Mouse (Mus musculus): ENCODE measurements around the gene Riiad1. TPM values are rescaled to one million over a fixed set of nuclear protein-coding genes. Genes with fewer than 3 reads are reported as not detected.

The Riiad1 gene
- polyA plus RNA-seq, 1 experiment from 2014 or later: 18.3 TPM

GRCm38 (mm10) chr3:94477981-94478422 lies 2.1 kb downstream of the Riiad1 start, which contains the start of gene Celf3:
Gene Celf3 (plus strand): TSS chr3:94478295.
- Histone ChIP-seq H3K27me3 (no peaks in the 10 kb centered on the region), H3K9ac (peak within 1 kb of the TSS; percentile 90), H3K36me3 (peaks cover 24% of the 10 kb centered on the region), H3K9me3 (no peaks in the 10 kb centered on the region), H3K4me2 (peak within 1 kb of the TSS; percentile 94), H3K4me3 (peak within 1 kb of the TSS; percentile 59), H3K27ac (replicated peaks) (peak within 1 kb of the TSS; percentile 91), H3K4me1 (replicated peaks) (peaks cover 62% of the 10 kb centered on the region)
- 1% methylated on average over 14 of the region's 14 CpGs for WGBS
- ATAC-seq (ENCODE audit: low read depth): peak; percentile 92

GRCm38 (mm10) chr3:94477444-94477843 lies 2.7 kb downstream of the Riiad1 start:
- peak overlapping the region; percentile 90 for H3K9ac ChIP-seq
- peaks cover 62% of the 10 kb centered on the region for H3K4me1 ChIP-seq (replicated peaks)
- peak overlapping the region; percentile 91 for H3K27ac ChIP-seq (replicated peaks)
- H3K9me3 ChIP-seq: no peaks in the 10 kb centered on the region
- H3K4me3 ChIP-seq: peak overlapping the region; percentile 59
- no peaks in the 10 kb centered on the region for H3K27me3 ChIP-seq
- H3K36me3 ChIP-seq: peaks cover 21% of the 10 kb centered on the region
- 24% methylated on average over 4 of the region's 4 CpGs for WGBS
- peak; percentile 15 for ATAC-seq (ENCODE audit: low read depth)
- H3K4me2 ChIP-seq: peak overlapping the region; percentile 94

- peaks cover 11% of the 10 kb centered on the region for H3K36me3 ChIP-seq
- no peak overlapping the region for H3K4me3 ChIP-seq
- 57% methylated on average over 8 of the region's 8 CpGs for WGBS
- ATAC-seq (ENCODE audit: low read depth): no peak
- peaks cover 57% of the 10 kb centered on the region for H3K4me1 ChIP-seq (replicated peaks)
- H3K9ac ChIP-seq: no peak overlapping the region; the same call in 1 of the 2 replicates
- H3K4me2 ChIP-seq: peak overlapping the region; percentile 94; the same call in 1 of the 2 replicates
- no peaks in the 10 kb centered on the region for H3K27me3 ChIP-seq
- H3K9me3 ChIP-seq: no peaks in the 10 kb centered on the region
- H3K27ac ChIP-seq (replicated peaks): peak overlapping the region; percentile 91
Observed at GRCm38 (mm10) chr3:94476301-94477035, 3.7 kb downstream of the Riiad1 start.

GRCm38 (mm10) chr3:94473567-94474232 lies 6.4 kb downstream of the Riiad1 start:
- no peaks in the 10 kb centered on the region for H3K27me3 ChIP-seq
- H3K4me1 ChIP-seq (replicated peaks): peaks cover 33% of the 10 kb centered on the region
- no peaks in the 10 kb centered on the region for H3K36me3 ChIP-seq
- H3K4me2 ChIP-seq: no peak overlapping the region
- H3K4me3 ChIP-seq: no peak overlapping the region
- WGBS: 81% methylated on average over 5 of the region's 5 CpGs
- ATAC-seq (ENCODE audit: low read depth): no peak
- H3K9ac ChIP-seq: no peak overlapping the region
- no peaks in the 10 kb centered on the region for H3K9me3 ChIP-seq
- H3K27ac ChIP-seq (replicated peaks): no peak overlapping the region

- H3K9me3 ChIP-seq: no peaks in the 10 kb centered on the region
- H3K4me2 ChIP-seq: peak overlapping the region; percentile 58; the same call in 1 of the 2 replicates
- H3K36me3 ChIP-seq: no peaks in the 10 kb centered on the region
- H3K27ac ChIP-seq (replicated peaks): peak overlapping the region; percentile 14; the same call in 1 of the 2 replicates
- whole genome bisulfite sequencing: 52% methylated on average over 10 of the region's 10 CpGs
- peak overlapping the region; percentile 60; the same call in 1 of the 2 replicates for H3K9ac ChIP-seq
- H3K4me1 ChIP-seq (replicated peaks): peaks cover 33% of the 10 kb centered on the region
- H3K4me3 ChIP-seq: no peak overlapping the region
- ATAC-seq (ENCODE audit: low read depth): no peak
- H3K27me3 ChIP-seq: no peaks in the 10 kb centered on the region
Observed at GRCm38 (mm10) chr3:94473115-94473505, 7.0 kb downstream of the Riiad1 start.

GRCm38 (mm10) chr3:94472447-94473114 lies 7.6 kb downstream of the Riiad1 start:
- Histone ChIP-seq H3K27me3 (no peaks in the 10 kb centered on the region), H3K4me1 (replicated peaks) (peaks cover 33% of the 10 kb centered on the region), H3K4me2 (peak overlapping the region; percentile 58), H3K27ac (replicated peaks) (peak overlapping the region; percentile 14; the same call in 1 of the 2 replicates), H3K36me3 (no peaks in the 10 kb centered on the region), H3K9ac (peak overlapping the region; percentile 60), H3K4me3 (peak overlapping the region; percentile 31), H3K9me3 (no peaks in the 10 kb centered on the region)
- 13% methylated on average over 28 of the region's 28 CpGs for WGBS
- 0 out of 2 replicates have a peak, but pooled peaks have one; percentile 40 for ATAC-seq (ENCODE audit: low read depth)

- WGBS: 36% methylated on average over 3 of the region's 3 CpGs
Observed at GRCm38 (mm10) chr3:94468931-94469330, 11.2 kb downstream of the Riiad1 start.

GRCm38 (mm10) chr3:94465632-94466430 lies 14.3 kb downstream of the Riiad1 start:
- H3K27ac ChIP-seq (replicated peaks): peak overlapping the region; percentile 94
- peaks cover 41% of the 10 kb centered on the region for H3K4me1 ChIP-seq (replicated peaks)
- no peak overlapping the region for H3K4me2 ChIP-seq
- H3K9ac ChIP-seq: peak overlapping the region; percentile 56
- no peaks in the 10 kb centered on the region for H3K9me3 ChIP-seq
- WGBS: 39% methylated on average over 13 of the region's 13 CpGs
- peak; percentile 70 for ATAC-seq (ENCODE audit: low read depth)
- no peaks in the 10 kb centered on the region for H3K27me3 ChIP-seq
- H3K36me3 ChIP-seq: no peaks in the 10 kb centered on the region
- no peak overlapping the region for H3K4me3 ChIP-seq

More at GRCm38 (mm10) chr3:94468931-94469330, 11.2 kb downstream of the Riiad1 start:
- Histone ChIP-seq H3K4me2 (no peak overlapping the region), H3K27ac (replicated peaks) (no peak overlapping the region), H3K9me3 (no peaks in the 10 kb centered on the region), H3K4me1 (replicated peaks) (peaks cover 50% of the 10 kb centered on the region), H3K27me3 (no peaks in the 10 kb centered on the region), H3K4me3 (no peak overlapping the region), H3K36me3 (no peaks in the 10 kb centered on the region), H3K9ac (no peak overlapping the region)
- no peak for ATAC-seq (ENCODE audit: low read depth)

GRCm38 (mm10) chr3:94463926-94464578 lies 16.1 kb downstream of the Riiad1 start:
- H3K9ac ChIP-seq: peak overlapping the region; percentile 12; the same call in 1 of the 2 replicates
- ATAC-seq (ENCODE audit: low read depth): peak; percentile 75
- H3K36me3 ChIP-seq: no peaks in the 10 kb centered on the region
- 41% methylated on average over 11 of the region's 11 CpGs for WGBS
- H3K4me1 ChIP-seq (replicated peaks): peaks cover 40% of the 10 kb centered on the region
- H3K9me3 ChIP-seq: peaks cover under 1% of the 10 kb centered on the region; the same call in 1 of the 2 replicates
- peak overlapping the region; percentile 94 for H3K27ac ChIP-seq (replicated peaks)
- H3K27me3 ChIP-seq: no peaks in the 10 kb centered on the region
- no peak overlapping the region for H3K4me3 ChIP-seq
- H3K4me2 ChIP-seq: peak overlapping the region; percentile 21; the same call in 1 of the 2 replicates

- no peak overlapping the region for H3K9ac ChIP-seq
- no peak overlapping the region for H3K27ac ChIP-seq (replicated peaks)
- no peak for ATAC-seq (ENCODE audit: low read depth)
- H3K4me2 ChIP-seq: no peak overlapping the region
- no peaks in the 10 kb centered on the region for H3K36me3 ChIP-seq
- no peak overlapping the region for H3K4me3 ChIP-seq
- WGBS: 94% methylated on average over 2 of the region's 2 CpGs
- peaks cover 3% of the 10 kb centered on the region; the same call in 1 of the 2 replicates for H3K9me3 ChIP-seq
- peaks cover 19% of the 10 kb centered on the region for H3K4me1 ChIP-seq (replicated peaks)
- peaks cover 10% of the 10 kb centered on the region; the same call in 1 of the 2 replicates for H3K27me3 ChIP-seq
Observed at GRCm38 (mm10) chr3:94459834-94460233, 20.3 kb downstream of the Riiad1 start.

Measured in neural tube, embryonic 13.5 days (tissue).